Mouse (Mus musculus): ENCODE measurements at regions not wholly inside any gene's neighbourhood (a gene's known extent, or its start where the extent isn't known, plus 50 kb on each side); places are given as distances from the start of the nearest gene placed in this dataset.
"Not testable (repeated sequence)": the region's sequence is repeated elsewhere in the genome, so short reads cannot be mapped to it uniquely, and the experiment has no call there.

DNA sequence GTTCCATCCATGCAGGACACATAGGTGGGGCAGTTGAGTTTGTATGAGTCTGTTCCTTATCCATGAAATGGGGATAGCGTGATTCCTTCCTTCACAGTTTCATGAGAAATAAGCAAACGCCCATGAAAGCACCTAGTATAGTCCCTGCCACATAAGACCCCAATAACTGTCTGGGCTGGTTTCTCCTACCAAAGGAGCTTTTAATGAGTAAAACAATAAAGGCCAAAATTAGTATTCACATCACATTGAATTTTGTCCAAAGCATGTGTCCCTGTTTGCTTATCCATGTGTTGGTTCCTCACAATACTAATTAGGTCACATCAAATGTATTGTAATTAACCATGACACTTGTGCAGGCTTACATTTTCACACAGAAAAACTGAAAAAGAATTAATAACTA is 221.3 kb downstream of the Prdm13 start:
- no peak for DNase-seq (ENCODE audit: low read depth, low spot score)

DNA sequence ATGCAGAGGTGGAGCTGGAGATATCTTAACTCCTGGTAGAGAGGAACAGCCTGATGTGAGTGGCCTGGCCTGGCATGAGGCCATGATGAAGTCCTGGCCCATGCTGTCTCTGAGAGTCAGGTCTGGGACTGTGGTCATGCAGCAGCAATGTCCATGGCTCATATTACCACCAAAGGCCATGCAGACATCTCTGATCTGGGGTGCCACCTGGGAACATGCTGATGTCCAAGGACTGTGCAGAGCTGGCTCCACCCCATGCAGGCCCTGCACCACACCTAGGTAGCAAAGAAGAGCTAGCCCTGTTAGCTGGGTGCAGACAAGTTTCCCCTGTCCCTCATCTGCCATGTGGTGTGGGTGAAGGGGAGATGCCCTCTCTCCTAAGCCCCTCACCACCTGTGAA is 244.5 kb downstream of the Prdm13 start:
- no peak for DNase-seq (ENCODE audit: low read depth, low spot score)

DNA sequence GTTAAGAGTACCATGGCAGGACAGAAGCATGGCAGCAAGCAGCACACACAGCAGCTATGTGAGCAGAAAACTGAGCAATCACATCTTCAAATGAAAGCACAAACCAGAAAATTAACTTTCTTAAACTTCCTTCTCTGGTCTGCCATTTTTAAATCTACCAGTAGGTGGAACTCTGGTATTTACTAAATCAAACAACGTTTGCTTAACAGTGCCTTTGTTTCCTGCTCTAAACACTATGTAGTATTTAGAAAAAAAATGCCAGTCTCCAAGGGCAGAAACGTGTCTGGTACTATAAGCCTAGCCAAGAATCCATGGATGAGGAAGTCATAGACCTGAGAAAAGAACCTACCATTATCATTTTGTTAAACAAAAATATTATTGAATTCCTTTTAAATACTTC is 249.1 kb downstream of the Prdm13 start:
- no peak for DNase-seq (ENCODE audit: low read depth, low spot score)

DNA sequence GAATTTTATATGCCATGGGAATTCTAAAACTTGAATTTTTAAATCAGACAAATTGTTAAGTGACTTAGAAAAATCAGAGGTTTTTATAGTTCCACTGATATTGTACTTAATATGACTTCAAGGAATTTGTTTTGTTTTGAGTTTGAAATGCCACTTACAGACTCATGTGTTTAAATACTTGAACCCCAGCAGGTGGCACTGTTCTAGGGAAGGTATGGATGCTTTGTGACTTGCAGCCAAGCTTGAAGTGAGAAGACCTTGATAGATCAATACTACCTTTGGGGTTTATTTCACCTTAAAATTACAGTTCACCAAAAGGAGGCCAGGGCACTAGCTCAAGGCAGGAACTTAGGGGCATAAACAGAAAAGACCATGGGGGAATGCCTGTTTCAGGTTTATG is 277.9 kb downstream of the Prdm13 start:
- peak; percentile 22 for DNase-seq (ENCODE audit: low read depth, low spot score)

DNA sequence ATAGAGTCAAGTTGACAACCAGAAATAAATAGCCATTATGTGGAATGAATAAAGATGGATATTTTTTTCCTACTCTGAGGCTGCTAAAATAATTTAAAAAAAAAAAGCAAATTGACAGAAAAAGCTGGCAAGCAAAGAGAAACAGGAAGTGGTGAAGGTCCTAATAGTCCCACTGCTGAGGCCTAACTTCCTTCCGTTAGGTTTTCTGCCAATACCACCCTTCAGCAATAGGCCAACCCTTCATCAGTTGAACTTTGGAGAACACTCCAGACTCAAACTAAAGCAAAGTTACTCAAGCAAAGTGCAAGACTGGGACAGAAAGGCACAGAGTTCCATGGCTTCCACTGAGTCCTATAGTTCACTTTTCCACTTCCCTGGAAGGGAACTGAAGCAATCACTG is 316.4 kb downstream of the Prdm13 start:
- no peak for DNase-seq (ENCODE audit: low read depth, low spot score)

DNA sequence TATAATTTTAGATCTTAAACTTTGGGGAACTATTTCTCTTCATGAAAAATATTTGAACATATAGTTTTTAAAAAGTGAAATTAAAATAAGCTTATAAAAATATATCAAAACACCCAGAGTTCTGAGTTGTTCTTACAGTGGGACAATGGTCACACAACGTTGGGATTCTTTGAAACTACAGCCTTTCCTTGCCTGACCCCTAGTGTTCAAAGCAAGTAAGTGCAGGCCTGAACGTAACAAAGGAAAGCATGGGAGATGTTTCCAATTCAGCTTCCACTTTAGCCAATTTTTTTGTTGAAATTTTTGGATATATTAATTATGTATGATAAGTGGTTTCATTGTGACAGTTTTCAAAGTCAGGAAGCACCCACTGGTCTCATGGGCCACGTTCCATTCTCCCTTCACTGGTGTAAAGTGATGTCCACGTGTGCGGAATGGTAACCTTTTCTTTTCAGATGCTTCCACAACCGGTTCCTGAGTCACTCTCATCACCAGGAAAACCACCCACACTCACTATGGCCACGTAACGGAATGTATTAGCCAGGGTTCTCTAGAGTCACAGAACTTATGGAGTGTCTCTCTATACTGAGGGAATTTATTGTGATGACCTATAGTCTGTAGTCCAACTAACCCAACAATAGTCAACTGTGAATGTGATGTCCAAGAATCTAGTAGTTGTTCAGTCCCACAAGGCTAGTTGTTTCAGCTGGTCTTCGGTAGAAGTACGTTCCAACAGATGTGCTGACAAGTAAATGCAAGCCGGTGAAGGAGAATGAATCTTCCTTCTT is 317.3 kb downstream of the Prdm13 start:
- DNase-seq (ENCODE audit: low read depth, low spot score), result peak; percentile 24

DNA sequence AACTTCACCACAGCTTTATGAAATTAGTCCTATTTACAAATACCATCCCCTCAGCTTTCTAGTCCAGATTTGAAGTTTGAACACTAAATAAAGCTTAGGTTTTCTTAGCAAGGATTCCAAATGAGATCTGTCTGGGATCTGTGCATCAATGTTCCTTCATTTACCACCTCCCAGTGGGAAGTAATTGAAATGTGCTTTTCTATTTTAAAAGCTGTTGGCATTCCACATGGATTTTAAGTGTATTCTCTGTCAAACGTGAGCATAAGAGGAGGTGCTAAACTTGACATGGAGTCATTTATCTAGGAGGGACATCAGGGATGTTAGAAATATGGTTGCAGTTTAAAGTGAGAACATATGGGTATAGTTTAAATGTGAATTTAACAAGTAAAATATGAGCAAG is 364.0 kb downstream of the Prdm13 start:
- DNase-seq (ENCODE audit: low read depth, low spot score), result no peak

DNA sequence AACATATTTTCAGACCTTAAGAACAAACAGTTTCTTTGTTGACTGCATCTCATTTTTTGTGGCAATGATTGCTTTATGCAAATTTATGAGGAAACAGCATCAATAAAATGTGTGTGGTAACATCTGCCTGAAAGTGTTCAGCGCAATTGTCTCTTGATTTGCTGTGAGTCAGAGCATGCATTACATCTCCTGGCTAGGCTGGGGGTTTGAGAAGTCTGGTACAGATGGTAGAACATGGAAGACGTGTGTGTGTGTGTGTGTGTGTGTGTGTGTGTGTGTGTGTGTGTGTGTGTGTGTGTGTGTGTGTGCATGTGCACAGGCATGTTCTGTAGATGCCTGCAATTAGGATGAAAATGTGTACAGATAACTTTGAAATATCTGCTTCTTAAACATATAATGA is 376.5 kb downstream of the Prdm13 start:
- not testable (repeated sequence) for DNase-seq (ENCODE audit: low read depth, low spot score)

DNA sequence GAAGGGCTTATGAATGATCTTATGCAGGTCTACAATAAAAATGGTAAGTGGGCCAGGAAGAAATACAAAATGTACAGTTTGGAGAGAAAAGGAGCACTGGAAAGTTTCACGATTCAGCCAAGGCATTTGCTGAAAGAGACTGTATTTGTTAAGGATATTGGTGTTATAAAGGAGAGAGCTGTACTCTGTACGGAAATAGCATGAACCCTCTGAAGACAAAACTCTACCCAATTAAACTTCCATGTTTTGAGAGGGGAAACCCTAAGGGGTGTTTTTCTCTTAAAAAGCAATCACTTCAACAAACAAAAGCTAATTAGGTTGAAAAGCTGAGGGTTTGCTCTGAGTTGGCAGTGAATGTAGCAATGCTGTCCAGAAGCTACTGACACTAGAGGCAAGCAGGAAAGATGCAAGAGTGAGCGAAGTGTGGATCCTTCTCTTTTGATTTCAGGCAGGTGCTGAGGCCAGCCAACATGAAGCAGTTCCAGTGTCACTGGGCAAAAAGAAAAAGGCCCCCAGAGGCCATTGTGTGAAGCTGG is 378.2 kb downstream of the Prdm13 start:
- DNase-seq (ENCODE audit: low read depth, low spot score), result no peak

DNA sequence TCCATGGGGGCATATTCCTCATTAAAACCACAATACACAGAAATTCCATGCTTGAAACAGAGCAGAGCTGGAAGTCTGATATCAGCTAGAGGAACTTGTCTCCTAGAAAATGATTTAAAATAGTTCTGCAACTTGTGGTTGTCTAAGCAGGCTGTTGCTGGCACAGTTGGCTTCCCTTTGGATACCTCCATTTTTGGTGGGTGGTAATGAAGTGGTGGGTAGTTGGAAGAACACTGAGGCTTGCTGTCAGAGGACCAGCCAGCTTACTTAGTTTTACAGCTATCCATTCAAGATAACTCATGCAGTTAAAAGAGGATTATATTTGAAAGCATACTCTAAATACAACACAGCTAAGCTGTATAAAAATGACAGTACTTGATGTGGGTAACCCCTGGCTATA is 385.6 kb downstream of the Prdm13 start:
- DNase-seq (ENCODE audit: low read depth, low spot score), result no peak

DNA sequence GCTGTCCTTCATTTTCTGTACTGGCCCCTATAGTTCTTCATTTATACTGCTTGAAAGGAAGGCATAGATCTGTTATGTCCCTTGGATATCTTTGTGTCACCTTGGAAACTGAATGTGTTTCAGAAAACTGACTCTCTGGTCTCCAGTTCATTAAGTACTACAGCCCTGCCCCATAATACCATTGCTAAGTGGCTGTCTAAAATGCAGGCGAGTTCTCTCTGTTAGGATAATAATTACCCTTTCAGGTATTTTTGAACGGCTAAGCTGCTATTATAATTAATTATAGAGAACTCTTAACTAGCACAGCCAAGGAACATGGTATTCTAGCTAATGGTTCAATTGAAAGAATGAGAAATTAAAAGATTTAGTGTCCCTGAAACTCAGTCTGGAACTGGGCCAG is 418.5 kb downstream of the Prdm13 start:
- DNase-seq (ENCODE audit: low read depth, low spot score), result no peak

DNA sequence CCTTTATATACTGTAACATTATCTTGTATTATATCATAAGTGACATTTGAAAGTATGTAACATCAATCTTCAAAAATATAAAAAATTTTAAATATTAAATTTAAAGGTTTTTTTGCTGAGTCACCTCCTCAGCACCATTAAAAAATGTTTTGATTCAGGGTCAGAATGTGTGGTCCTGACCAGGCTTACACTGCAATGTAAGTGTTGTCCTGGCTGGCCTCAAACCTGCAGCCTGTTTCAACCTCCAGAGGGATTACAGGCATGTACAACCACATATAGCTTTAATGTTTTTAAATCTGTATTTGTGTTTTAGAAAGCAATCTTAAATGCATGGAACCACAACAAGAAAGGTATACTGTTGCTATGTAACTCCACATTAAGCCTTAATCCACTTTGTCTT is 418.9 kb downstream of the Prdm13 start:
- no peak for DNase-seq (ENCODE audit: low read depth, low spot score)

DNA sequence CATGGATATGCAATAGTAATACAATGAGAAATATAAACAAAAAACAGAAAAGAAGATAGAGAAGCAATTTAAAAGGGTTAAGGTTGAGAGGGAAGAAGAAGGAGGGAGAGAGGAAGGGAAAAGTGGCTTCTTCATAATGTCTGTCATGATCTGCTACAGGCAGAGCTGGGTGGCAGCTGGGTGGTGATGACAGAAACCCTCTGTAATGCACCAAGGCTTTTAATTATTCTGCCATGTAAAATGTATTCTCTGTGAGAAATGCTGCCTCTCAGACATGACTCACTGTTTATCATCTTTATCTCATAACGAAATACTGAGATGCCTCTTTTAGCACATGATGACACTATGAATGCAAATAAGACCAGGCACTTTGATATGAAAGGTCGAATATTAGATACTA is 435.4 kb downstream of the Prdm13 start:
- no peak for DNase-seq (ENCODE audit: low read depth, low spot score)

DNA sequence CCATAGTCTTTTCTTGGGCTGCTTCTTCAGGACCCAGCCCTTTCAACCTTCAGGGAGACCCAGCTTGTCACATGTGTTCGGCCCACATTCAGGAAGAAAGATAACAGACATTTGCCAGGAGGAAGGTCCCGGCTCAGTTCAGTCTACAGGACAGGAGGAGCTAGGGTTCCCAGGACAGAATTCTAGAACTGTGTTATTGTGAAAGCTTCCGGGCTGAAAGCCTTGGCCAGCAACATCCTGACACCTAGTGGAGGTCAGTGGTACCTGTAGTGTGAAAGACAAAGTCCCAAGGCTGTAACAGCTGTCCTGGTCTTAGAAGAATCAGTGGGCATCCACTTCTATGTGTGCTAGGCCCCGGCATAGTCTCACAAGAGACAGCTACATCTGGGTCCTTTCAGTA is 463.1 kb downstream of the Prdm13 start:
- DNase-seq (ENCODE audit: low read depth, low spot score), result peak; percentile 42

DNA sequence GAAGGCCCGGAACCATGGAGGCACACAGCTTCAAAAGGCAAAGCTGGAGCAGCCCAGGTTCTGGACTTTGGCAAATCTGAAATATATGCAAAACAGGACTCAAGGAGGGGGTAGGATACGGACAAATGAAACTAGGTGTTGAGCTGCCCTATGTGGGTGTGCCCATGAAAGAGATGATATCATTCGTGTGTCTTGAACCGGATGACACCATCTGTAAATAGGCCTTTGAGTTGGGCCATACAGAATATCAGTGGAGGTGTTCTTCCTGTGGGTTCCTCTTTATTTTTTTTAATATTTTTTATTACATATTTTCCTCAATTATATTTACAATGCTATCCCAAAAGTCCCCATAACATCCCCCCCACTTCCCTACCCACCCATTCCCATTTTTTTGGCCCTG is 478.1 kb downstream of the Prdm13 start:
- no peak for DNase-seq (ENCODE audit: low read depth, low spot score)

DNA sequence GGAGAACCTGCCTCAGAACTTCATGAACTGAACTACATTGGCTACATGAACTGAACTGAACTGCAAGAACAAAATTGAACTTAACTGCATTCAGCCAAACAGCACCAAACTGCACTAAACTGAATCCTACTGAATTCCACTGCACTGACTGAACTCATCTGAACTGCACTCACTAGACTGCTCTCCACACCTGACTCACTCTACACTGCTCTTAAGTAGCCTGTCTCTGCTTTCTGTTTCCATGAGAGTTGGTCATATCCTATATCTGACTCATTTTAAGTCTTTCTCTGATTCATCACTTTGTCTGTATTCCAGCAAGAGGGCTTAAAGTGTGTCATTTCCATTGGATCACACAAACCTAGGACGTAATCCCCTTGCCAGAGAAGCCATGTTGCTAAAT is 490.1 kb downstream of the Prdm13 start:
- DNase-seq (ENCODE audit: low read depth, low spot score), result no peak

DNA sequence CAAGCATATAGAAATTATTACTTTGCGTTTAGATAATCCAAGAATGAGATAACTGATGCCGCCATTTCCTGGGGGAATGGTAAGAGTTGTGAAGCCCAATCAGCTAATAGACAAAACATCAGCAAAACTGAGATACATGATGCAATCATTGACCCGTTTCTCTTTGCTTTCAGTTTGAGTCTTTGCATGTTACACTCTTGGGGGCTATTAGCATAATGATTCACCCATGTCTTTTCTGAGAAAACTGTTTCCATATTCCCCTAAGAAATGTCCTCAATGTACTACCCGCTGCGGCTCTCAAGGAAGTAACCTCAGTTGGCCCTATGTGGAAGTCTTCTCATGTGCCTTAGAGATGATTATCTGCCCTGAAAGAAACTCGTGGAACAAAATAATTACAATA is 512.0 kb downstream of the Prdm13 start:
- DNase-seq (ENCODE audit: low read depth, low spot score), result no peak

DNA sequence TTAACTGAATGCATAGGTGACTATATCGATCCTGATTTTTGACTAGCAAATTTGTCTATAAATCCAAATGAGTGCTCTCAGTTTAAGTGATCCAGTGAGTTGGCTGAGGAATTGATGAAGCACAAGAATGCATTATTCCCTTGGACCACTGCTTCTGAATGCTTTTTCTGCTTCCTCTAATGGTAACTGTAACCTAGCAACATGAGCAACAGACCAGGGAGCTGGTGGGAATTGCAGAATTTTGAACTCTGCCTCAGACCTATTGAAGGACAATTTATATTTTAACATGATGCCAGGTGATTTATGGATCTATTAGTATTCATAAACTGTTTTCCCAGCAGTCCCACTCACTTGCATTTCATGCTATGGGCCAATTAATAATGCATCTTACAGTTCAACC is 512.7 kb downstream of the Prdm13 start:
- DNase-seq (ENCODE audit: low read depth, low spot score), result no peak

DNA sequence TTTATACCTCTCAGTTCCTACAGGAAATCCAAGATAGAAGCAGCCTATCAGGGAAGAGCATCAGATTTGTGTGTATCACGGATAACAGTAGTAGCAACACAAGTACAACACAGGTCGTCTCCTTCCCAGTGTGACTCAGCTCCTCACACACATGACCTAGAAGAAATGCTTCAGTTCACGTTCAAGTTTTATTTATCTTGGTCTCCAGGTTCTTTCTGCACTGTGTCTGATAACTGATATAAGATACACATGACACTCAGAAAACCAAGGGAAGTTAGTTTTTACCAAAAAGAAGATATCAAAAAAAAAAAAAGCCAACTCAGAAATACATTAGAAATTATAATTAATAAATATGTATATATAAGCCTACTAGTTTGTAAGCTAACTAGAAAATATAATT is 515.0 kb downstream of the Prdm13 start:
- no peak for DNase-seq (ENCODE audit: low read depth, low spot score)

DNA sequence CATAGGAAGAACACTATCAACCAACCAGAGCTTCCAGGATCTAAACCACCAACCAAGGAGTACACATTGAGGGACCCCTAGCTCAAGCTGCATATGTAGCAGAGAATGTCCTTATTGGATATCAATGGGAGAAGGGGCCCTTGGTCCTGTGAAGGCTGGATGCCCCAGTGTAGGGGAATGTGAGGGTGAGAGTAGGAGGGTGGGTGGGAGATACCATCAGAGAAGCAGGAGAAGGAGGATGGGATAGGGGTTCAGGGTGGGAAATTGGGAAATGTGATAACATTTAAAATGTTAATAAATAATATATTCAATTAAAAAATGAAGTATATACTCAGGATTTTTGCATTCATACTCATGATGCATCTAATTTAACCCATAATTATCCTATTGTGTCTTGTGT is 523.6 kb downstream of the Prdm13 start:
- no peak for DNase-seq (ENCODE audit: low read depth, low spot score)

DNA sequence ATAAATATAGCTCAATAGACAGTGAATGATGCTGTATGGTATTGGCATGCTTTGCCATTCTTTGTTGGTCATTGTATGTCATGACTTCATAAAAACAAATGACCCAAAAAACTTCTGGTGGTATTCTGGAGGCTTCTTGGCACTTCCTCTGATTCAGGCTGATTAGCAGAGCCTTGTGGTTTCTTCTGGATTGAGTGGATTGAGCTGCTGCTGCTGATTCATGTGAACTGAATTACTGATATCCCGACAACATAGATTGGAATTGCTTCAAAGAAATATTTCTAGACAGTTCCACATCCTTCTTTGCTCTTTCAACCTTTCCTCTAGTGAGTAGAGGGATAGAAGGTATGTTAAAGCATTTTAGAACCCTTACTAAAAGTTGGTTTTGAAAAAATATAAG is 559.9 kb downstream of the Prdm13 start:
- DNase-seq (ENCODE audit: low read depth, low spot score), result no peak

DNA sequence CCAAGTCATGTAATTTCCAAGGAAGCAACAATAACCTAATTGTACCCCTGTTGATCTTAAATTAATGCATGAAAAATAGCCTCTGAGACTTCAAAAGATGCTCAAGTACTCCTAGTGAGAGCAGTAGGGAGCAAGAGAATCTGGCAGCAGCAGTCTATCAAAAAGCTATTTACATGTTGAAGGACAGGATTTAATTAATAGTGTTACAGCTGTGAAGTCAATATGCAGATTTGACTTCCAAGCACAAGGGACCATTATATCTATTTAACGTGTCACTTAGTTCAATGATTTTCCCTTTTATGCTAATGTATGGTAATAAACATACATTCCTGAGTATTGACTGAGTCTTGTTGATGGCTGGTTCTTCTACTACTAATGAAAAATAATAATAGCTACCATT is 590.0 kb downstream of the Prdm13 start:
- no peak for DNase-seq (ENCODE audit: low read depth, low spot score)

DNA sequence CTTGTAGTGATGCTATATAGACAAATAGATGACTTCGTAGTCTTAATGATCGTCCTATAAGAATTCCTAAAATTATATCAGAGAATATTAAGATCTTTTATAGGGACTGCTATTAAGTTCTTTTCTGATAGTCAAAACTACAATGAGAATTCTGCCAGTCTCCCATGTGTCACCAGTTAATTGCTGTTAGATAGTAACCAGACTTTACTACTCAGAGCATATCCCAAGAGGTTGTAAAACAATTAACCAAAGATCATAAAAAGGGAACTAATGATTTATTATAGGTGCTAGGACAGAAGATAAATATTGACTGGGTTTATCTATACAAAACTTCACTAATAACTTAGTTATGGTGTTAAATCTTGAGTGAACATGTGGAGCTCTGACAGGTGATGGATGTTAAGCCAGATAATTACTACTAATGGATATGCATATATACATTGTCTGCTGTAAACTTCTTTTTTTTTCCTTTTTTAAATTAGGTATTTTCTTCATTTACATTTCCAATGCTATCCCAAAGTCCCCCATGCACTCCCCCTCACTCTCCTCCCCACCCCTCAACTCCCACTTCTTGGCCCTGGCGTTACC is 615.5 kb downstream of the Prdm13 start:
- DNase-seq (ENCODE audit: low read depth, low spot score), result no peak

Measured in embryo, embryonic 11.5 days (tissue).